Mouse (Mus musculus) midbrain, embryonic 10.5 days (tissue): ENCODE results near the gene Zfp992. TPM values are rescaled to one million over a fixed set of nuclear protein-coding genes. Genes with fewer than 3 reads are reported as not detected.
"Not testable (repeated sequence)": the region's sequence is repeated elsewhere in the genome, so short reads cannot be mapped to it uniquely, and the experiment has no call there.

Experiments
- DNase-seq: peaks from one replicate; pipeline ENCODE4 v3.0.0-alpha.2; 2017; ENCODE audit warnings: low spot score
- H3K27ac ChIP-seq: fragments of 300-500 bp; sonication (generic); replicated peaks from 2 replicates; pipeline ENCODE4 v1.5.1; 2016; ENCODE audit warnings: mild to moderate bottlenecking
- H3K27me3 ChIP-seq: fragments of 300-500 bp; sonication (generic); 2 replicates; pipeline ENCODE4 v1.6.1; 2016; ENCODE audit warnings: low read depth, mild to moderate bottlenecking; ENCODE audit not compliant: poor library complexity, severe bottlenecking
- H3K36me3 ChIP-seq: fragments of 300-500 bp; sonication (generic); 2 replicates; pipeline ENCODE4 v1.6.1; 2016; ENCODE audit warnings: mild to moderate bottlenecking, moderate library complexity
- H3K4me1 ChIP-seq: fragments of 300-500 bp; sonication (generic); 2 replicates; pipeline ENCODE4 v1.6.1; 2016
- H3K4me3 ChIP-seq: fragments of 300-500 bp; sonication (generic); 2 replicates; pipeline ENCODE4 v1.5.1; 2016; ENCODE audit warnings: mild to moderate bottlenecking, moderate library complexity
- H3K9me3 ChIP-seq: fragments of 300-500 bp; sonication (generic); replicated peaks from 2 replicates; pipeline ENCODE4 v1.6.1; 2016; ENCODE audit warnings: mild to moderate bottlenecking
- WGBS: fragments of 180-500 bp; shearing (Covaris S2); methylation state at CpG from one replicate; pipeline ENCODE4 v1.1.7; 2016; 5-methylcytosine and 5-hydroxymethylcytosine counted together
- polyA plus RNA-seq: library from polyadenylated mRNA; unstranded; fragments of >200 nt; fragmentation: Nextera tagmentation; extraction: Ambion mirVana; gene quantifications from 2 replicates; pipeline ENCODE4 v1.2.1, GENCODE M21; 2016

Zfp992 gene
- polyA plus RNA-seq: 3.5 and 3.7 TPM in 2 replicates

DNA sequence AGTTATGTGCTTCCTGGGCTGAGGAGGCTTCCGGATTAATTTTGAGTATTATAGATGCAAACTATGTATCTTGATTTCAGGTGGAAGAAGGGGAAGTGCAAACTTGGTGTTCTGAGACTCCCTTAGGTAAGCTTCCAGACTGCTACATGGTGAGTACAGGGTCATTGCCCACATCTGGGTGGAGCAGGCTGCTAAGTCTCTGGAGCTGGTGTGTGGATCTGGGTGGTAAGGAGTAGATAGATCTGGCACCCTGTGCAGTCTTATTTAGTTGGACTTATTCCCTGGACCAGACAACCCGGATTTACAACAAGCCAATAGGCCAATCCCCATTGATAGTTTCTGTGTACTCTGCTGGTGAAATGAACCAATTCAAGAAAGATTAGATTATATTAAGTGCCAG is at the start of gene Zfp992:
Gene Zfp992 (plus strand): TSS at position 74 of the 400 bp plus-strand sequence.
- 94% methylated on average over 2 of the region's 2 CpGs for WGBS
- not testable (repeated sequence) for DNase-seq, H3K4me3 ChIP-seq

DNA sequence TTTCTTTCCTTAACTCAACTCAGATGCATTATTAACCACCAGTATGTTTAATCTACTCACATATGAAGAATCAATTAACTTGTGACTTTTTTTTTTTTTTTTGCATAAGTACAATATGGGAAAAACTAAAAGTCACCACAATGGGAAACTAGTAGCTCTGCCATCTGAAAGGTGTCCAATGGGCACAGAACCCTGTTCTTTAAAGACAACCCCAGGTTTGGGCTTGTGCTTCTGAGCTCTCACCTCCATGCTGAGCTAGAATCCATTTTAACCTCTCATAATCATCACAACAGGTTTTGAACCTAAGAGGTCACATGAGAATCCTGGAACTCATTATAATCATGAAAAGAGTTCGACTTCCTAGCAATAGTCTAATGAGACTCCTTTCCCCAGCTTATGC is 19.4 kb upstream of the Zfp992 start:
- H3K4me1 ChIP-seq, H3K27me3 ChIP-seq, H3K27ac ChIP-seq, DNase-seq, H3K4me3 ChIP-seq: not testable (repeated sequence)
- Histone ChIP-seq H3K36me3 (peaks cover 10% of the 10 kb centered on the region; the same call in 1 of the 2 replicates), H3K9me3 (peaks cover 38% of the 10 kb centered on the region)
- 0% methylated on average over 1 of the region's 1 CpGs for whole genome bisulfite sequencing

More for the DNA sequence above, at the start of gene Zfp992:
- H3K4me1 ChIP-seq, H3K27ac ChIP-seq, H3K27me3 ChIP-seq: not testable (repeated sequence)
- Histone ChIP-seq H3K36me3 (peaks cover 13% of the 10 kb centered on the region; the same call in 1 of the 2 replicates), H3K9me3 (peaks cover 57% of the 10 kb centered on the region)

DNA sequence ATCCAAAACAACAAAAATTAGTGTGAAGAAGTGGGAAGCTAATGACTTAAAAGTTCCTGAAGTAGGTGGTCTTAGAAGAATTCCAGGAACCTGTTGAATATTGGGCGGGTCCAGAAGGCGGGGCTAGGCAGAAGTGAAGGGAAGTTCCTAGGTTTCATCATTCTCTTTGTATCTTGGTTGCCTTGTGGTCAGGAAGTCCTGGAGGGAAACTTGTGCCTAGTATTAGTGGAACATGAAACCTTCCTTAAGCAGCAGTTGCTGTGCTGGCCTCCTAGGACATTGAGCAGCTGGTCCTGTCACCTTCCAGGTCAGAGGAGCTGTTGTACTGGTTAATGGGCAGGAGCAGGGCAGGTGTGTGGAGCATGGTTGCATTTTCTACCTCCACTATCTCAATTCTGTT is 17.9 kb upstream of the Zfp992 start:
- not testable (repeated sequence) for H3K4me3 ChIP-seq, DNase-seq, H3K27ac ChIP-seq, H3K4me1 ChIP-seq, H3K36me3 ChIP-seq, H3K27me3 ChIP-seq
- H3K9me3 ChIP-seq: peaks cover 43% of the 10 kb centered on the region
- 77% methylated on average over 2 of the region's 2 CpGs for WGBS

DNA sequence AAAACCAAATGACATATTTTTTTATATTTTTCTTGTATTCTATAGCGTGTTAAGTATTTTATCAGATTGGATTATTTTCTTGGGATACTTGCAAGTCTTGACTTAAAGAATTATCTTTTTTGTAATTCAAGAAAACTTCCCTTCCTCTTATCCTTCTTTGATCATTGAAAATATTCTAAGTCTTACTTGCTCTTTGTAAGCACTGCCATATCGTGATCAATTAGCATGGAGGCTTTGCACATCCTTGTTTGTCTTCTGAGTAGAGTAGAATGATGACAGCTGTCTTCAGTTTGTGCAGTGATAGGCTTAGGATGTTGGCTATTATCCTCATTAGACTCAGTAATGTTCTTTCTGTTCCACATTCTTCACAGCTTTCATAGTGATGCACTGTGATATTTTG is 13.3 kb upstream of the Zfp992 start:
- DNase-seq, H3K27me3 ChIP-seq, H3K4me3 ChIP-seq, H3K36me3 ChIP-seq, H3K4me1 ChIP-seq, H3K27ac ChIP-seq: not testable (repeated sequence)
- 90% methylated on average over 2 of the region's 2 CpGs for WGBS
- H3K9me3 ChIP-seq: peaks cover 40% of the 10 kb centered on the region

DNA sequence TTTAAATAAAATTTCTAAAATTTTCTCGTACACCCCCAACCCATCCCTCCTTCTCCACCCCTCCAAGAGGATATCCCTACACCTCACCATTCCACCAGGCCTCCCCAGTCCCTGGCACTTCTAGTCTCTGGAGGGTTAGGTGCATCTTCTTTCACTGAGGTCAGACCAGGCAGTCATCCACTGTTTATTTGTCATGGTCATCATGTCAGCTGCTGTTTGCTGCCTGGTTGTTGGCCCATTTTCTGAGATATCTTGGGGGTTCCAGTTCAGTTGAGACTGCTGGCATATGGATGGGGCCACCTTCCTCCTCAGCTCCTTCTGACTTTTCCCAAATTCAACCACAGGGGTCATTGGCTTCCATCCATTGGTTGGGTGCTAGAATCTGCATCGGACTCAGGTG is 11.6 kb upstream of the Zfp992 start:
- not testable (repeated sequence) for H3K27me3 ChIP-seq, DNase-seq
- 90% methylated on average over 1 of the region's 2 CpGs for WGBS

DNA sequence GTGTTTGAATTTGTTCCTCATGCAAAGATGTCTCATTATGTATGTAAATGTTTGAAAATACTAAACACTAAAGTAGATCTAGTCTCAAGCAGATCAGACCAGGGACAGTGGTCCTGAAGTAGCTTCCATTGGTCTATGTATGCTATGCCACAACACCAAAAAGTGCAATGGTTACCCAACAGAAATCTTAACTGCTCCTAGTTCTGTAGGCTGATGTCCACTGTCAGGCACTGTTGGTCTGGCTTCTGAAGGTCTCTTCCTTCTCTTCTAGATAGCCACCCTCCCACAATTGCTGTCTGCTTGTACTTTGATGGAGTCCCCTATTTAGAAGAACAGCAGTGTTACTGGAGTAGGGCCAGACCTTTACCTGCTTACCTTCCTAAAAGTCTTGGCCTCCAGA is 4.5 kb upstream of the Zfp992 start:
- peaks cover 57% of the 10 kb centered on the region for H3K9me3 ChIP-seq
- not testable (repeated sequence) for H3K4me3 ChIP-seq, DNase-seq

More for the DNA sequence above, 11.6 kb upstream of the Zfp992 start:
- not testable (repeated sequence) for H3K4me1 ChIP-seq, H3K4me3 ChIP-seq, H3K36me3 ChIP-seq, H3K27ac ChIP-seq
- peaks cover 38% of the 10 kb centered on the region for H3K9me3 ChIP-seq

DNA sequence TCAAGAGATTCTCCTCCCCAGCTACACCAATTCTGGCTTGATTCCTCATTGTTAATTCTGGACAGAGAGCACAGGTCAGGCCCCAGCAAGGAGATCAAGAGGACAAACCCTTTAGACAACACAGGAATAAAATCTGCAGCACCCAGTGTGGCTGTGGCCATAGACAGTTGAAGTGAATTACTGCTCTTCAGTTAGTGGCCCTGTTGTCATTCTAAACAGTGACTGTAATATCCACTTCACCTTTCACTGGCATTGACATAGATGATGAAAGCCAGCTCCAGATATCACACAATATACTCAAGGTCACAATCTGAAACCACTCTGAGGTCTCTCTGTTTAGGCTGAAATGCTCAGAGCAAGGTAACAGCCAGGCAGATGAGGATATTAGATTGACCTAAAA is 3.7 kb upstream of the Zfp992 start:
- DNase-seq, H3K4me1 ChIP-seq, H3K27ac ChIP-seq, H3K4me3 ChIP-seq, H3K27me3 ChIP-seq: not testable (repeated sequence)
- H3K36me3 ChIP-seq: peaks cover 12% of the 10 kb centered on the region; the same call in 1 of the 2 replicates
- H3K9me3 ChIP-seq: peaks cover 55% of the 10 kb centered on the region

More for the DNA sequence above, 4.5 kb upstream of the Zfp992 start:
- not testable (repeated sequence) for H3K27ac ChIP-seq, H3K4me1 ChIP-seq, H3K27me3 ChIP-seq
- peaks cover 12% of the 10 kb centered on the region; the same call in 1 of the 2 replicates for H3K36me3 ChIP-seq

DNA sequence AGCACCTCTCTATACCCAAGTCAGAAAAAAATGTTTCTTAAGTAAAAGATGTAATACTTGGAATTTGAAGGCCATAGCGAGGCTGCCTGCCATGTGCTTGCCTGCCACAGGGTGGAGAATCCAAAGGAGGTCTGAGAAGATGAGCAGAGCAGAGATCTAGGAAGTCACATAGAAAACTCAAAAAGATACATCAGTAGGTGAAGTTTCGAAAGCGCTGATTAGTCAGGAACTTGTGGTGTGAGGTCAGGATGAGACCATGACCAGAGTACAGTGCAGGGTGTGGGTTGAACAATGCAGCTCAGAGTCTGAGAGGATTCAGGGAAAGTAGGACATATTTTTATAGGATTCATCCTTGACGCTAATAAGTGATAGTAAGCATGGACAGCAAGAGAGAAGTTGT is 2.7 kb upstream of the Zfp992 start:
- H3K4me1 ChIP-seq, H3K4me3 ChIP-seq, H3K27ac ChIP-seq, DNase-seq, H3K27me3 ChIP-seq: not testable (repeated sequence)
- Histone ChIP-seq H3K36me3 (peaks cover 12% of the 10 kb centered on the region; the same call in 1 of the 2 replicates), H3K9me3 (peaks cover 55% of the 10 kb centered on the region)
- 78% methylated on average over 4 of the region's 4 CpGs for WGBS

DNA sequence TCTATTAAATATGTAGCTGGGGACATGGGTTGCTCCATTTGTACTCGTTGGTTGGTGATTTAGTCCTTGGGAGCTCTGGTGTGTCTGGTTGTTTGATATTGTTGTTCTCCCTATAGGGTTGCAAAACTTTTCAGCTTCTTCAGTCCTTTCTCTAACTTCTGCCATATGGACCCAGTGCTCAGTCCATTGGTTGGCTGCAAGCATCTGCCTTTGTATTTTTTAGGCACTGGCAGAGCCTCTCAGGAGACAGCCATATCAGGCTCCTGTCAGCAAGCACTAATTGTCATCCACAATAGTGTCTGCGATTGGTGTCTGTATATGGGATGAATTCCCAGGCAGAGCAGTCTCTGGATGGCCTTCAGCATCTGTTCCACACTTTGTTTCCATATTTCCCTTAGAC is 1.8 kb upstream of the Zfp992 start:
- WGBS: 92% methylated on average over 2 of the region's 2 CpGs
- Histone ChIP-seq H3K36me3 (peaks cover 12% of the 10 kb centered on the region; the same call in 1 of the 2 replicates), H3K9me3 (peaks cover 52% of the 10 kb centered on the region)
- not testable (repeated sequence) for H3K4me1 ChIP-seq, H3K4me3 ChIP-seq, H3K27me3 ChIP-seq, DNase-seq, H3K27ac ChIP-seq

DNA sequence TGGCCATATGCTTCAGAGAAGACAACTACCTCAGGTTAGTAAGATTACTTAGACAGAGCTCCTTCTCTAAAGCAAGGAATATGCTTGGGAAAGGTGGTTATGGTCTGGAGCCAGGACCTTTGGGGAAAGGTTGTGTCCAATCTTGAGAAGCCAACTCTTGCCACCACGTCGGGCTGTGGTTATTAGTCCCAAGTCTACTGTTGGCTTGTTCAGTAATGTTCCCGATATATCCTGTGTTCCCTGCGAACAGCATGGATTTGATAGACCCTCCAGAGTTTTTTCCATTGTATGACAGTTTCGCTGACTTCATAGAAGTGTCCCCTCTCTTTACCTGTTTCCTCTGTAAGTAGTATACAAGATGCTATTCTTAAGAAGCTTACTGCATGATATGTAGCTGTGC is 888 bp downstream of the Zfp992 start:
- Histone ChIP-seq H3K9me3 (peaks cover 57% of the 10 kb centered on the region), H3K36me3 (0 out of 2 replicates have a peak, but pooled peaks cover 12% of the 10 kb centered on the region)
- 85% methylated on average over 5 of the region's 5 CpGs for whole genome bisulfite sequencing
- H3K4me1 ChIP-seq, H3K27me3 ChIP-seq, DNase-seq, H3K27ac ChIP-seq, H3K4me3 ChIP-seq: not testable (repeated sequence)

DNA sequence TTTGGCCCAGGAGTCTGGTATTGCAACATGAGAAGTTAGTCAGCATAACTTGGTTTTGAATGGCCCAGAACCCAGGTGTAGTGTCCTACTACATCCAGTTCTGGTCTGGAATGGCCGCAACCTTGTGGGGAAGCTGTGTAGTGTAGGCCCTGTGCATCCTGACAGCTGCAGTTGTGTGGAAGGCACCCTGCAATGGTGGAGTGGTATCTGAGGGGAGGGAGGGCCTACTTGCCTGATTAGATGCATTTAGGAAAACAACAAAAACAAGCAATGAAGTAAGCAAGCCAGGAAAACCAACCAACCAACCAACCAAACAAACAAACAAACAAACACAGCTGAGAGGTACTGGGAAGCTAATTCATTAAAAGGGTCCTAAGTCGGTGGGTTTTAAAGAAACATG is 3.8 kb downstream of the Zfp992 start:
- H3K4me3 ChIP-seq, DNase-seq, H3K27ac ChIP-seq, H3K27me3 ChIP-seq, H3K4me1 ChIP-seq: not testable (repeated sequence)
- peaks cover 18% of the 10 kb centered on the region; the same call in 1 of the 2 replicates for H3K36me3 ChIP-seq
- peaks cover 67% of the 10 kb centered on the region for H3K9me3 ChIP-seq
- WGBS: 92% methylated on average over 2 of the region's 2 CpGs

DNA sequence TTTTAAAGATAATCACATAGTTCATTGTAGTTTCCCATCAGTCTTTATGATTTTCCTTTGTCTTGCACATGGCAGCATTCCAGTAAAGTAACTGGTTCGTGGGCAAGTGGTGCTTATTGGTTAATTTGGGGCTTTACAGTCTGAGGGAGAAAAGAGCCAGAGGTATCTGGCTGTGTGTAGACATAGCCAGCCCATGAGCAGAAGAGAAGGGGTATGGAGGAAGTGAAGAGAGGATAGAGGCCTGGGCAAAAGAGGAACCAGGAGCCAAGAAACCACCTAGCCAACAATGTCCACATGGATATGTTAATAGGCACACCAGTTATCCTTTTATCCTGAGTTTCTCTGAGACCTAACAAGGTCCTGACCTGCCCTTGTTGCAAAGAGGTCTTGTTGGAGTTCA is 5.3 kb downstream of the Zfp992 start:
- H3K27ac ChIP-seq, H3K4me3 ChIP-seq, H3K4me1 ChIP-seq, H3K27me3 ChIP-seq, DNase-seq: not testable (repeated sequence)
- peaks cover 10% of the 10 kb centered on the region; the same call in 1 of the 2 replicates for H3K36me3 ChIP-seq
- 77% methylated on average over 1 of the region's 1 CpGs for WGBS
- H3K9me3 ChIP-seq: peaks cover 67% of the 10 kb centered on the region

DNA sequence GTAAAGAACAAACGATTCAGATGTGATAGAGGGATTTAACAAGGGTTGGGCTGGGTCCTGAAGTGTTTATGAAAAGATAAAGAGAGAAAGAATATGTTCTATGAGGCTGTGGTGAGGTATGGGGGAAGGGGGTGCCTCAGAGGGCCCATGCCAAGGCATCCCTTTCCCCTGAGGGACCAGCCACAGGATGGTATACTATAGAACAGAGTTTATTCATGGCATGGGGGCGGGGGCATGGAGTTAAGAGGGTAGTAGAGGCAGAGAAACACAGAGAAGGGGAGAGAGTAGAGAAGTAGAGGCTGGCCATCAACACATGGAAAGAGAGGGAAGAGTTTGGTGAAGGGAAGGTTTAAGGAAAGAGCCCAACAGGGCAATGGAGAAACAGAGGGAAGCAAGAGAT is 6.1 kb downstream of the Zfp992 start:
- H3K4me3 ChIP-seq: no peak overlapping the region
- no peaks in the 10 kb centered on the region for H3K27me3 ChIP-seq
- H3K9me3 ChIP-seq: peaks cover 70% of the 10 kb centered on the region
- H3K4me1 ChIP-seq: no peaks in the 10 kb centered on the region
- 60% methylated on average over 2 of the region's 2 CpGs for WGBS
- DNase-seq: no peak
- peaks cover 9% of the 10 kb centered on the region; the same call in 1 of the 2 replicates for H3K36me3 ChIP-seq
- H3K27ac ChIP-seq: no peak overlapping the region

DNA sequence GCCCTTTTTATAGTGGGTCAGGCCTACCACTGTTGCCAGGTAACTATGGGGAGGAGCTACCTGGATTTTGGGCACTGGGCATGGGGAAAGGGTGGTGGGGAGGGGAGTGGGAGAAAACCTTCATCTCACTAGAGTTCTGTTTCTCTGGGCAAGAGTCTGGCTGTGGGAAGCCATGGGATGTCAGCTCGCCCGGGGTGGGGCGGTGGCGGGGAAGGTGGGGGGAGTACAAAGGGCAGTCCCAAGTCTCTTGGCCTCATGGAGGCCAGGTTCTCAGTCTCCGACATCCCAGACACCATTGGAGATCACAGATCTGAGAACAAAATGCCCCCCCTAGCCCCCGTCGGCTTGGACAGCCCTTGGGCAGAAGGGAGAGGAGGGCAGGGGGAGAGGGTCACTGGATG is 6.5 kb downstream of the Zfp992 start:
- Histone ChIP-seq H3K36me3 (peaks cover 9% of the 10 kb centered on the region; the same call in 1 of the 2 replicates), H3K27me3 (no peaks in the 10 kb centered on the region), H3K4me1 (no peaks in the 10 kb centered on the region), H3K4me3 (no peak overlapping the region), H3K9me3 (peaks cover 71% of the 10 kb centered on the region), H3K27ac (no peak overlapping the region)
- DNase-seq: peak; percentile 21
- 94% methylated on average over 7 of the region's 7 CpGs for WGBS
